Mouse (Mus musculus) 3T3-L1 (cell line): ENCODE measurements around the gene Lmna.

ENCODE experiments used
- DNase-seq: peaks from one replicate; pipeline ENCODE4 v3.0.0-alpha.2; 2015; ENCODE audit warnings: low read depth, low spot score

Lmna gene

DNA sequence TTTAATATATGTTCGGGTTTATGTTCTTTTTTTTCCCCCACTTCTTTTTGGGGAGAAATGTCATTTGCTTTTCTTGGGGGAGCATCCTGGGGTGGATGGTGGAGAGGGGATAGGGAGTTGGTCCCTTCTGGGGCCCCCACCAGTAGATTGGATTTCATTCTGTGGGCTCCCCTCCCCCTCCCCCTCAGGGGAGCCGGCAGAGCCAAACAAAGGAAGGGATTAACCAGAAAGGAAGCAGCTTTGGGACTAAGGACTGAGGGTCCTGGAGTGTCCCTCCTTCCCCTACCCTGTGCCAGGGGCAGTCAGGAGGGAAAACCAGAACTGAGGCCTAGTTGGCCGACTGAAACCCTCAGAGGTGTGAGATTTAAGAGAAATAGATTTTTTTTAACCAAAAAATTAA is 29.6 kb upstream of the Lmna start:
- DNase-seq = no peak

GRCm38 (mm10) chr3:88538271-88539145 is 28.8 kb upstream of the Lmna start:
- no peak for DNase-seq

DNA sequence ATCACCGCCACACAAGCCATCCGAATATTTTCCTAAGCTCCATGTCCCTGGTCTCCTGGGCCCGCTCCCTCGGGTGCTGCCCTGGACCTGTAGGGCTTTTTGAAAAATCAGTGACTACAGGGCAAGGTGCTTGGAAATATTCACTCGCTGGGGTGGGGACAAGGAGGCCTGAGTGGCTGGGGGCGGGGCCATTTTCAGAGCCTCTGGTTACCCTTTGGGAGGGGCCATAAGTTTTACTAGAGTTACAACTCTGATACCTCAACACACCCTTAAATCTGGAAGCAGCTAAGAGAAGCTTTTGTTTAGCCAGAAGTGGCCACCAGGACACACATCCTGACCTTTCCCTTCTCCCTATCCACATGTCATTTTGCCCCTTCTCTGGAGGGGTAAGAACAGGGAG is 27.4 kb upstream of the Lmna start:
- no peak for DNase-seq

GRCm38 (mm10) chr3:88536103-88536930 is 26.6 kb upstream of the Lmna start:
- no peak for DNase-seq

DNA sequence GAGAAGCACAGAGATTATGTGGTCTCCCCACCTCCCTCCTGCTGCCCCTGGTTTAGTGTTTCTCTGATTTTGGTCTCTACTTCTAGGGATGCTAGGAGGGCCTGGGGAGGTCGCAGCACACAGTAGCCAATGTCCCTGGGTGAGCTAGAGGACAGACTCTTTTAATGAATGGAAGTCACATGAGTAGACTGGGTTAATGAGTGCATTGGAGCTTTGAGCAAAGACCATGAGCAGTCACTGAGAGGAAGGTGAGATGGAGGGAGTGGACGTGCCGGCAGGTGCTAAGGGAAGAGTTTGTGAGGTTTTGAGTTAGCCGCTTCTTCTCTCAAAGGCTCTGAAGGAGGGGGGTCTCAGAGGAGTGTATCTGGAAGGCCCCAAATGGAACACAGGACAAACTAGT is 25.8 kb upstream of the Lmna start:
- DNase-seq = no peak

GRCm38 (mm10) chr3:88535005-88535404 is 25.2 kb upstream of the Lmna start:
- DNase-seq = no peak

- no peak for DNase-seq
These were observed 23.9 kb upstream of the Lmna start for GRCm38 (mm10) chr3:88533706-88534105.

DNA sequence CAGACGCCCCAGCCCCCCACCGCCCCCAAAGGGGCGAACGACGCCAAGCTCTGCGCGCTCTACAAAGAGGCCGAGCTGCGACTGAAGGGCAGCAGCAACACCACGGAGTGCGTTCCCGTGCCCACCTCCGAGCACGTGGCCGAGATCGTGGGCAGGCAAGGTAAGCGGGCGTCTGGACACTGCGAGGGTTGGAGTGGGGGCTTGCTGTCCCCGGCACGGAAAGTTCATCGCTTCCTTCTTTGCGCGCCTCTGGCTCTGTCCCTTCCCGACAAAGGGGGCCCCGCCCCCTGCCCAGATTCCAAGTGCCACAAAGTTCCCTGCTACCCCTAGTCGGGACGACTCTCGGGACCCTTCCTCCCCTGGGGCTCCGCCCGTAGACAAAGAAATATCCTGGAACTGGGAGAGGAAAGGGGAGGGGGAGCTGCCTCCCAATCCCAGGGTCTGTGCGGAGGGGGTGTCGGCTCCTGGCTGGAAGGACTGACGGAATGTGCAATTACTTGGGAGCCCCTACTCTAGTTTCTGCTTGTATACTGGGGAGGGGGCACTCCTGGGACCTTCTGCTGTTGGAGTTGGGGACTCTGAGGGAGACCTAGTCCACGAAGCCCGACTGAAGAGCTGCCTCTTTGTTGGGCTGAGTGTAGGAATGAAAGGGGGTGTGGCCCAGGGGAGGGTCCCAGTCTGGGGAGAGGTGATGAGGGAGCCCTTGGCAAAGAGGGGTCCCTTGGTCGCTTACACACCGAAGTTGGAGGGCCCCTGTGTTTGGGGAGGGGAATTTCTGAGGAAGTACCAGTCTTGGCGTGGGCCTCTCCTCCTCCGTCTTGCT is 23.1 kb upstream of the Lmna start:
- DNase-seq = peak; percentile 24

GRCm38 (mm10) chr3:88532299-88532674 is 22.5 kb upstream of the Lmna start, which contains the start of gene Mex3a:
TSS of gene Mex3a (plus strand) at chr3:88532395.
- no peak for DNase-seq

DNA sequence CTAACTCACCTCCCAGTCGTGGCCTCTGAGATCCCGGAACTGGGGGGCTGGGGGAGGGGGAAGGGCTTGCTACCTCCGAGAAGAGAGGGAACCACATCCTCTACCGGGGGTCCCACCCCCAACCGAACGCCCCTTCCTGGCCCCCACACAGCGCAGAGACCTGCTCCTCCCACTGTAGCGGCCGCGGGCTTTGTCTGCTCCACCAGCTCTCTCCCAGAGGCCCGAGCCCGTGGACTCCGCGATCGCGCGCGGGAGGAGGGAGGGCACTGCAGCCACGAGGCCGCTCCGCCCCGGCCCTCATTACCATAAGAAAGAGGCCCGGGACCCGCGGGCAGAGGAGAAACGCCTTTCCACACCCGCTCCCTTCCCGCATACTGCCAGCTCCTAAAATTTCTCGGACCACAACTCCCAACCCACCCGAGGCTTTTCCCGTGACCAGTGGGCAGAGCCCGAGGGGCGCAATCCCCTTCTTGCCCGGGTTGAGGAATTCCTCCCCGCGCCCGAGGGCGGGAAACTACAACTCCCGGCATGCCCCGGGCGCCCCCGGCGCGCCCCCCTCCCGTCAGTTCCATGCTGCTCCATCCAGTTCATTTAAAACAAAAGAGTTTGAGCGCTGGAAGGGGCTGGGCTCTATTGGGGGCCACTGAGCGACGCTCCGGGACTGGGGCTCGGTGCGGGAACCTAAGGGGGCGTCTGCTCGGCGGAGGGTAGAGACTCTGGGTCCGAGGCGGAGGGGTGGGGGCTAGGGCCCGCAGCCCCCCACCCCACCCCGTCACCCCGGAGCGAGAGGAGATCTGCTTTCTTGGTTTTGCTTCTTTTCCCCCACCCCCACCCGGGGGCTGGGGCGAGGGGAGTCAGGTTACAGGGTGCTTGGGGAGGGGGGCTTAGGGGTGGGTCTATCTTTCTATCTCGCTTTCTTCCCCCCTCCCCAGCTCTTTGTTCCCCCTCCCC is 21.9 kb upstream of the Lmna start:
- peak; percentile 74 for DNase-seq

GRCm38 (mm10) chr3:88530082-88530864 is 20.5 kb upstream of the Lmna start:
- DNase-seq = peak; percentile 44

DNA sequence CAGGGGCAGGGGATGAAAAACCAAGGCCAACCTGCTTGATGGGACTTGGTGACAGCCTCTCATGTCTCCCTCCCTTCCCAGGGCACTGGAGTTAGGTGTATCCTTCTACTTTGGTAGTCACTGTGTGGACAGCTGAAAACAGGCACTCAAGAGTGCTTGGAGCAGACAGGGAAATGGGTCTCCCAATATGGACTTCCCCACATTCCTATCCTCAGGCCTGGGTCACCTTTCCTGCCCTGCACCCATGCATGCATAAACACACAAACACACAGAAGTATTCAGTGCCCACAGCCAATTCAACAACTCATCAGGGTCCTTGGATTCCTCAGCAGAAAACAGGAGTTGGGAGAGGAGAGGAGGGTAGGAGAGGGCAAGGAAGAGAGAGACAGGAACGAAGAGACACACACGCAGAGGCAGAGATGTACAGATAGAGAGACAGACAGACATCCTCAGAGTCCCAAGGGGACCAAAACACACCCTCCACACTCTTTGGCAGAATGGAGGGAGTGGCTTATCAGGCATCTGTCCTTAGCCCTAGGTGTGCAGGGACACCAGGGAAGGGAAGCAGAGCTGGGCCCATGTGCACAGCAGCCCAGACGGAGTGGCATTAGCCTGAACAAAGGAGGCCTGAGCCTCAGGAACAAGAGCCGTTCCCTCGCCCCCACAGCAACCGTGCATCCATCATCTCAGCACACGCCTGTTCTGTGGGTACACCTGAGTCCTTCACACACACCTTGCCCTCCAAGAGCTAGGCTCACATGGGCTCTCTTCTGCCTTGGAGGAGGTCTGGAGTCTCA is 19.6 kb upstream of the Lmna start:
- no peak for DNase-seq

DNA sequence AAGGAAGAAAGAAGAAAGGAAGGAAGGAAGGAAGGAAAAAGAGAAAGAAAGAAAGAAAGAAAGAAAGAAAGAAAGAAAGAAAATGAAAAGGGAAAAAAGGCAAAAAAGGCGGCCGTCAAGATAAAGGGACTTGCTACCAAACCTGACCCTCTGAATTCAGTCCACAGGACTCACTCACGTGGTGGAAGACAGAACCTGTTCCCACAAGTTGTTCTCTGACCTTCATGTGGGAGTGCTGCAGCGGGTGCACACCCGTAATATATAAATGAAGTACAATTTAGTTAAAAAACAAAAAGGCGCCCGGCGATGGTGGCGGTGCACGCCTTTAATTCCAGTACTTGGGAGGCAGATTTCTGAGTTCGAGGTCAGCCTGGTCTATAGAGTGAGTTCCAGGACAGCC is 18.9 kb upstream of the Lmna start:
- no peak for DNase-seq

- no peak for DNase-seq
These were observed 17.8 kb upstream of the Lmna start for GRCm38 (mm10) chr3:88527565-88527964.

DNA sequence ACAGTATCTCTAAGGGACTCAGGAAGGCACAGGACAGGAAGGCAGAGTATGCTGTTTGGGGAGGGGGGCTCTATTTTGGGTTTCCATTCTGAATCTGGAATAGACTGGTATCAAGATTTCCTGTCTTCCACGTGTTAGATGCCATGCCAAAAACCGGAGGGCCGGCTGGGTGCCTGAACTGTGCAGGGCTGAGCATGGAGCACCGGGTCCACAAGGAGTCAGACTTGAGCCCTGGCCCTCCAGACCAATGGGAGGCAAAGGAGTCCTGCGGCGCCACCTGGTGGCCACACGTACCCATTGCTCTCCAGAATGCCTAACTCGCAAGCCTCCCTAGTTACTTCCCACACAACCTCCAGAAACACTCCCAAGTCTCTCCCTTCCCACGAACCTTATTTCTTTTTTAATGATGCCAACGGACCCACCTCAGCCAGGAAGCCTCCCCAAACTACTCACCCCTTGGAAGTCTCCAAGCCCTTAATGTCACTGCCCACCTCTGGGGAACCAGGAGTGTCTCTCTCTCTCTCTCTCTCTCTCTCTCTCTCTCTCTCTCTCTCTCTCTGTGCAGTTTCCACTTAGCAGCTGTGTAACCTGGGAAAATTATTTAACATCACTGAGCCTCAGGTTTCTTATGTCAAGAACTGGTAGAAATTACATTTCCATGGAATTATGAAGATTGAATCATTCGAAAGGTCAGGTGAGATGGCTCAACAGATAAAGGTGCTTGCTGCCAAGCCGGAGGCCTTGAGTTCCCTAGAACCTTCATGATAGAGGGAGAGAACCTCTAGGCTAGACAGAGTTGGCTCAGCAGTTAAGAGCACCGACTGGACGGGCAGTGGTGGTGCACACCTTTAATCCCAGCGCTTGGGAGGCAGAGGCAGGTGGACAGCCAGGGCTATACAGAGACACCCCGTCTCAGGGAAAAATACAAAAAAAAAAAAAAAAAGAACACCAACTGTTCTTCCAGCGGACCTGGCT is 16.7 kb upstream of the Lmna start:
- DNase-seq = peak; percentile 97

DNA sequence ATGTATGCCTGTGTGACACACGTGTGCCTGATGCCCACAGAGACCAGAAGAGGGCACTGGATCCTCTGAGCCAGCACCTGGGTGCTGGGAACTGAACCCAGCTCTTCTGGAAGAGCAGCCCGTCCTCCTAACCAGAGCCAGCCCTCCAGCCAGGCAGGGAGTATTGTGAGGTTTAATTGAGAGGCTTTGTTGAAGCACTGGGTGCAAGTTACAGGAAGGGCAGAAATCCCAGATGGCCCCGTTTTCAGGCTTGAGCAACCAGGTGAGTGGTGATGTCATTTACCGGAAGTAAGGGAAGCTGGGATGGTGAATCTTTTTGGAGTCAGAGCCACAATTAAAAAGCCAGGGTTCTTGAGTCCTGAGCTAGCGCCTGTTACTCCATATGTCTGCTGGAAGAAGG is 15.3 kb upstream of the Lmna start:
- DNase-seq = no peak

DNA sequence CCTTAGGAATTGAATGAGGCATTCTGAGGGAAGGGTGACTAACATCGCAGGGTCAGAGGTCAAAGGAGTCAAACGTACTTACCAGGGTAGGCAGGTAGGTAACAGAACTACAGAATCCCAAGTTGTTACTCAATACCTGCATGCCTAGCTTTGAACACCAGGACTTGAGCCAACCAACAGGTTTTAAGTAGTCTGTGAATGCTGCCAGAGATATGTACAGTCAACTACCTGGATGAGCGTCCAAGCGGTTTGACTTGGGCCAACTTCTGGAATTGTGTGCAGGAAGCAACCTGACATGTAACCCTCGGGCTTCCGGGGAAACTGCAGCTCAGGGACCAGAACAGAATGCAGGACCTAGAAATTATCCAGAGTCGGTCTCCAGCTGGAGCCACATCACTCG is 13.3 kb upstream of the Lmna start:
- no peak for DNase-seq

DNA sequence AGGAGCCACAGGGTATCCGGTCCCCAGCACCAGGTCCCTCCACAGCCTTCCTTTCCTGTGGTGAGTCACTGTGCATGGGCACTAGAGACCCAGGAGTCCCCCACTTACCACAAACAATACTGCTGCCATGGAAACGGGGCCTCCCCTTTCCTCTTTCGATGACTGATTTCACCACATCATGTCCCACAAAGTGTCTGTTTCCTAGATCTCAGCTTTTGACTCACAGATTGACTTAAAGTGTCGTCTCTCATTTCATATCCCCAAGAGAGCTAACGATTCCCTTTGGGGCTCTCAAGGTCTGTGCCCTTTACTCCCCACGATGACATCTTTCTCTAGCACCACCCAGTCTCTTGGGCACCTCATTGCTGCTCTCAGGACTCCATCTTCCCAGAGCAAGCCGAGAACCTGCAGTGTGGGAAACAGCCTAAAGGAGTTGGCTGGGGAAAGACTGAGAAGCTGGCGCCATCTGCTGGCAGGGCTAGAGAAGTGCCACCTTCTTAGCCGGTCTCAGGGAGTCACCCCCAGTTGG is 12.1 kb upstream of the Lmna start:
- peak; percentile 91 for DNase-seq
